Mouse (Mus musculus) megakaryocyte, embryonic 14.5 days (primary cell): ENCODE measurements around the gene Draxin. TPM values are rescaled to one million over a fixed set of nuclear protein-coding genes. Genes with fewer than 3 reads are reported as not detected.

Experiments
- H3K27me3 ChIP-seq: replicated peaks from 2 replicates; pipeline ENCODE3; 2012; ENCODE audit warnings: inconsistent platforms
- H3K36me3 ChIP-seq: replicated peaks from 2 replicates; pipeline ENCODE3; 2012; ENCODE audit warnings: low read length, inconsistent platforms, mixed read lengths
- H3K4me1 ChIP-seq: 2 replicates; pipeline ENCODE4 v1.6.1; 2012; ENCODE audit warnings: inconsistent platforms
- H3K4me3 ChIP-seq: replicated peaks from 2 replicates; pipeline ENCODE3; 2012; ENCODE audit warnings: moderate library complexity, mild to moderate bottlenecking, inconsistent platforms
- H3K9me3 ChIP-seq: 2 replicates; pipeline ENCODE4 v1.6.1; 2012; ENCODE audit warnings: inconsistent platforms
- FLI1 ChIP-seq: IDR thresholded peaks from 2 replicates; pipeline ENCODE4 v1.6.1; 2012; ENCODE audit warnings: low read length, inconsistent platforms, mixed read lengths
- GATA1 ChIP-seq: IDR thresholded peaks from 3 replicates; pipeline ENCODE4 v1.6.1; 2012; ENCODE audit warnings: mixed read lengths, low read length, inconsistent platforms, borderline replicate concordance
- polyA plus RNA-seq: library from polyadenylated mRNA; stranded (reverse); fragments of >175 nt; gene quantifications from 2 replicates; pipeline ENCODE4 v1.2.3, GENCODE M21; 2012; ENCODE audit warnings: low replicate concordance; ENCODE audit not compliant: insufficient read depth

Draxin gene
- polyA plus RNA-seq, 1 experiment = 4.9 TPM

- peaks cover 43% of the 10 kb centered on the region for H3K36me3 ChIP-seq
- no peaks in the 10 kb centered on the region for H3K9me3 ChIP-seq
- H3K4me3 ChIP-seq = no peak overlapping the region
- H3K27me3 ChIP-seq = peaks cover 4% of the 10 kb centered on the region
- TF ChIP-seq GATA1 (no peak), FLI1 (no peak)
- peaks cover 69% of the 10 kb centered on the region for H3K4me1 ChIP-seq
Measured at GRCm38 (mm10) chr4:148098666-148099065, 31.8 kb downstream of the Draxin start.

- Histone ChIP-seq H3K27me3 (peaks cover 4% of the 10 kb centered on the region), H3K9me3 (no peaks in the 10 kb centered on the region), H3K36me3 (peaks cover 38% of the 10 kb centered on the region), H3K4me1 (peaks cover 66% of the 10 kb centered on the region), H3K4me3 (no peak overlapping the region)
- TF ChIP-seq FLI1 (no peak), GATA1 (no peak)
Measured at GRCm38 (mm10) chr4:148097936-148098335, 32.6 kb downstream of the Draxin start.

- no peak overlapping the region for H3K4me3 ChIP-seq
- peaks cover 10% of the 10 kb centered on the region for H3K36me3 ChIP-seq
- H3K9me3 ChIP-seq = no peaks in the 10 kb centered on the region
- no peak for TF ChIP-seq GATA1
- TF ChIP-seq FLI1 = no peak
- peaks cover 2% of the 10 kb centered on the region for H3K27me3 ChIP-seq
- H3K4me1 ChIP-seq = peaks cover 59% of the 10 kb centered on the region
Measured at GRCm38 (mm10) chr4:148095081-148095480, 35.4 kb downstream of the Draxin start.

DNA sequence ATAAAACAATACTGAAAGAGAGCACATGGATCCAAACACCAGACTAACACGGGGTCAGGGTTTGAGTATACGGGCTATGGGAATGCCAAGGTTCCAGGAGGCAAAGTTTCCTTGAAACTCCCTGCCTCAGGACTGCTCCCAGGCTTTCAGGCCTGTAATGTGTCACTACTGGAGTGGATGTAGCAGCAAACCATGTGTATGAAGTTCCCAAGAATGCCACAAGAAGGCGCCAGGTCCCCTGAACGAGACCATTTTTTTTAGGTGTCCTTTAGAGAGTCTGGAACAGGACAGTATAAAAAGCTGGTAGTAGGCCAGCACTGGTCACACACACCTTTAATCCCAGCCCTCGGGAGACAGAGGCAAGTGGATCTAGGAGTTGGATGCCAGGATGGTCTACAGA is 36.3 kb downstream of the Draxin start:
- no peaks in the 10 kb centered on the region for H3K9me3 ChIP-seq
- H3K36me3 ChIP-seq = peaks cover under 1% of the 10 kb centered on the region
- H3K27me3 ChIP-seq = peaks cover 2% of the 10 kb centered on the region
- no peak for TF ChIP-seq GATA1
- TF ChIP-seq FLI1 = no peak
- no peak overlapping the region for H3K4me3 ChIP-seq
- H3K4me1 ChIP-seq = peaks cover 52% of the 10 kb centered on the region

GRCm38 (mm10) chr4:148092551-148093271 is 37.8 kb downstream of the Draxin start:
- no peaks in the 10 kb centered on the region for H3K36me3 ChIP-seq
- peaks cover 2% of the 10 kb centered on the region for H3K27me3 ChIP-seq
- H3K4me1 ChIP-seq = peaks cover 51% of the 10 kb centered on the region
- H3K9me3 ChIP-seq = no peaks in the 10 kb centered on the region
- TF ChIP-seq FLI1 = no peak
- no peak for TF ChIP-seq GATA1
- H3K4me3 ChIP-seq = peak overlapping the region; percentile 38

DNA sequence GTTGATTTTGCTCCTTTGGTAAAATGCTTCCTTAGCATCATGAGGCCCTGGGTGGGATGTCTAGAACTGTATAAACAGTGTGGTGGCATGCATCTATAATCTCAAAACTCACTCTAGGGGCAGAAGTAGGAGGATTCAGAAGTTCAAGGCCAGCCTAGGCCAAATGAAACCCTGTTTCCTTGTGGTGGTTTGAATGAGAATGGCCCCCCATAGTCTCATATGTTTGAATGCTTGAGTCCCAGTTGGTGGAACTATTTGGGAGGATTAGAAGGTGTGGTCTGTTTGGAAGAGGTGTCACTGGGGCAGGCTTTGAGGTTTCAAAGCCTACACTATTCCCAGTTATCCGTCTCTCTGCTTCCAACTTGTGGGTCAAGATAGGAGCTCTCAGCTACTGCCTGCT is 39.3 kb downstream of the Draxin start:
- H3K9me3 ChIP-seq = no peaks in the 10 kb centered on the region
- peaks cover 4% of the 10 kb centered on the region for H3K36me3 ChIP-seq
- TF ChIP-seq FLI1 = no peak
- TF ChIP-seq GATA1 = no peak
- H3K4me1 ChIP-seq = peaks cover 50% of the 10 kb centered on the region
- H3K4me3 ChIP-seq = no peak overlapping the region
- peaks cover 2% of the 10 kb centered on the region for H3K27me3 ChIP-seq

- no peaks in the 10 kb centered on the region for H3K27me3 ChIP-seq
- H3K36me3 ChIP-seq = peaks cover 10% of the 10 kb centered on the region
- H3K4me1 ChIP-seq = peaks cover 59% of the 10 kb centered on the region
- no peaks in the 10 kb centered on the region for H3K9me3 ChIP-seq
- TF ChIP-seq FLI1 (no peak), GATA1 (no peak)
- H3K4me3 ChIP-seq = no peak overlapping the region
Measured at GRCm38 (mm10) chr4:148089166-148089565, 41.3 kb downstream of the Draxin start.

DNA sequence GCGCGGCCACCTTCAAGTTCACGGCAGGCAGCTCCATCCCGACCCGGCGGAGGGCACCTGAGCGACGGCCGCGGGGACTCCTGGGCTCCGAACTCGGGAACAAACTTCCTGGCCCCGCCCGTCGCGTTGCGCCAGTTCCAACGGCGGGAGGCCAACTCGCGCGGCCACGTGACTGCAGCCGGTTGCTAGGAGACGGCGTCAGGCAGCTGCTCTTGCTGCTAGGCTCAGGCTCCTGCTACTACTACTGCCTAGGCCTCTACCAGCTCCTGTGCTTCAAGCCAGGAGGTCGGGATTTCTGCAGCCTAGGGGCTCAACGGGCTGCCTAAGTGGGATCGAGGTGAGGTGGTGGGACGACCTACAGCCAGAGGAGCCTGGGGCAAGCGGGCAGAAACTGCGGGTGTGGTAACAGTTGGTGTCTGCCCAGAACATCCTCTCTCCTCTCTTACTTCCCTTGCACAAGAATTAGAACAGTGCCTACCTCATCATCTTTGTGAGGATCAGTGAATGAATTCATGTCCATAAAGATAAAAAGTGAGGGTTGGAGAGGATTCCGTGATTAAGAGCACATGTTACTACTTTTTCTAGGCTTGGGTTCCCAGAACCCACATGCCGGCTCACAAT is 42.5 kb downstream of the Draxin start, which contains the start of gene Agtrap:
Agtrap (minus strand) TSS at position 125 of the 621 bp plus-strand sequence.
- Histone ChIP-seq H3K9me3 (no peaks in the 10 kb centered on the region), H3K4me3 (peak within 1 kb of the TSS; percentile 96)
- TF ChIP-seq GATA1 (no peak), FLI1 (no peak)

GRCm38 (mm10) chr4:148087091-148087906 is 43.2 kb downstream of the Draxin start:
- TF ChIP-seq GATA1 (no peak), FLI1 (no peak)
- Histone ChIP-seq H3K4me3 (peak overlapping the region; percentile 96), H3K36me3 (peaks cover 27% of the 10 kb centered on the region), H3K9me3 (no peaks in the 10 kb centered on the region), H3K27me3 (no peaks in the 10 kb centered on the region), H3K4me1 (peaks cover 69% of the 10 kb centered on the region)

More for the DNA sequence above, 42.5 kb downstream of the Draxin start, which contains the start of gene Agtrap:
- no peaks in the 10 kb centered on the region for H3K27me3 ChIP-seq
- H3K36me3 ChIP-seq = peaks cover 20% of the 10 kb centered on the region
- peaks cover 69% of the 10 kb centered on the region for H3K4me1 ChIP-seq

GRCm38 (mm10) chr4:148085907-148086305 is 44.6 kb downstream of the Draxin start:
- H3K4me3 ChIP-seq = peak overlapping the region; percentile 96
- no peaks in the 10 kb centered on the region for H3K27me3 ChIP-seq
- H3K9me3 ChIP-seq = no peaks in the 10 kb centered on the region
- peaks cover 75% of the 10 kb centered on the region for H3K4me1 ChIP-seq
- TF ChIP-seq FLI1 = no peak
- TF ChIP-seq GATA1 = no peak
- peaks cover 41% of the 10 kb centered on the region for H3K36me3 ChIP-seq
